Mouse (Mus musculus) gastrocnemius, postnatal 14 days (tissue): Measurements from ENCODE around the gene Ercc6l2. TPM values are rescaled to one million over a fixed set of nuclear protein-coding genes. Genes with fewer than 3 reads are reported as not detected.
"Not testable (repeated sequence)": the region's sequence is repeated elsewhere in the genome, so short reads cannot be mapped to it uniquely, and the experiment has no call there.

Source experiments
- DNase-seq: peaks from one replicate; pipeline ENCODE4 v3.0.0; 2021; ENCODE audit warnings: mixed read lengths
- intact Hi-C: fragments of 180-260 bp; cut with DNase I; formaldehyde crosslinking; loops from one replicate; pipeline ENCODE4 v1.15.1; 2025; ENCODE audit warnings: low total_unique reads
- total RNA-seq, 2 experiments: library from RNA; stranded (reverse); gene quantifications; 2 replicates each; pipeline ENCODE4 v1.2.3; 2021

The Ercc6l2 gene
- total RNA-seq, 2 experiments from 2014 or later = 11.1 to 11.3 TPM

DNA sequence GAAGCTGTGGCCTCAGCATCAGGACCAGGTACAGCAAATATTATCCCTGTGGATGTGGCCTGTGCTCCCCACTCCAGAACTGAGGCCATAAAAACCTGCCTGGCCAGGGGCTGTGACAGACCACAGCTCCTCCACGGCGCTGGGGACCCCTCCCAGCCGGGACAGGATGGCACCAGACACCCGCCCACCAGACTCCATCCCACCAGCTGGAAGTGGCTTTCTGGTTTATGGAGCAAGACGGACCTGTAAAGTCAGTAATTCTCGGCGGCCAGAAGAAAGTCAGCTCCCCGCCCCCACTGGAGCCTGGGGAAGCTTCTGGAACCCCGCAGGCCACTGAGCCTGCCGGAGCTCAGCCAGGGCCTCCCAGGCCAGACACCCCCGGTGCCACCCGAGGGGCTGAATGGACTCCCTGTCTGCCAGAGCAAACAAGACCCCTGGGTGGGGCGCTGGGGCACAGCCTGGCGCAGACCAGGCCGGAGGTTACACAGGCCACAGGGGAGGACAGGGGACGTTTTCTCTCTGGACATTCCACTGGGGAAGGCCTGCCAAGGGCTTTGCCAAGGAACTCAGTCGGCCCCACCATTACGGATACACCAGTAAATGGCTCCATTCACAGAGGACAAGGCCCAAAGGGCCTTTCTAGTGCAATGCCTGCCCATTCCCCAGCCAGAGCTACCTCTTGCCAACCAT, 103.8 kb downstream of the Ercc6l2 start:
- intact Hi-C loops = no loop called here
- peak; percentile 26 for DNase-seq

- intact Hi-C loops, DNase-seq: not testable (repeated sequence)
Measured at GRCm38 (mm10) chr13:63924036-63924435, 109.0 kb downstream of the Ercc6l2 start.

DNA sequence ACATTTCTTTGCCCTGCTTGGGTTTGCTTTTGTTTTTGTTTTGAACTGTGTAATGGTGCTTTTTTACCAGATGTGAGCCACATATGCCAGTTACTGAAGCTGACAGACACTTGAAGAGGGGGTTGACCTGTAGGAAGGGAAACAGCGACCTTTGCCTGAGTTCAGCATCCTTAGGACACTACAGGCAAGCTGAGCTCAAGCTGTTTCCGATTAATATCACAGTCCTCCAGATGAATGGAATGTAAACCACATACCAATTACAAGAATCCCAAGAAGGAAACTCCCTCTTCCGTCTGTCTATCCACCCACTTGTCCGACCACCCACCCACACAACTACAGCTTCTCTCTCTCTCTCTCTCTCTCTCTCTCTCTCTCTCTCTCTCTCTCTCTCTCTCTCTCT, 112.3 kb downstream of the Ercc6l2 start:
- intact Hi-C loops = no loop called here
- no peak for DNase-seq

DNA sequence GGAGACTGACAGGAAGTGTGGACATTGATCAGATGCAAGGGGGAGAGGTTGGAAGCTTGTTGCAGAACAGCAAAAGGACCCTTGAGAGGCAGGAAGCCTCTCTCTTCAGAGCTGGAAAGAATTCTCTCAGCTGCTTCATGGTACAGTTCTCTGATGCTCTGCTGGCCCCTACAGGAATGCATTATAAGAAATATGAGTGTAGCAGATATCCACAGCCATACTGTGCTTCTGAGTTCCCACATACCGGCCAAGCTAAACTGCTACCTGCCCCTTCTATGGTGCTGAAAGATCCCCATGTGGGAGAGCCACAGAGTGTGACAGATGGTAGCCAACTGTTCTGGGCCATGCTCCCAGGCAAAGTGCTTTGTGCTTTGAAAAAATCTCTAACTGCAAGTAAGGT, 114.3 kb downstream of the Ercc6l2 start:
- intact Hi-C loops = no loop called here
- no peak for DNase-seq

- intact Hi-C loops = no loop called here
- DNase-seq = no peak
Measured at GRCm38 (mm10) chr13:63929917-63930515, 115.0 kb downstream of the Ercc6l2 start.

DNA sequence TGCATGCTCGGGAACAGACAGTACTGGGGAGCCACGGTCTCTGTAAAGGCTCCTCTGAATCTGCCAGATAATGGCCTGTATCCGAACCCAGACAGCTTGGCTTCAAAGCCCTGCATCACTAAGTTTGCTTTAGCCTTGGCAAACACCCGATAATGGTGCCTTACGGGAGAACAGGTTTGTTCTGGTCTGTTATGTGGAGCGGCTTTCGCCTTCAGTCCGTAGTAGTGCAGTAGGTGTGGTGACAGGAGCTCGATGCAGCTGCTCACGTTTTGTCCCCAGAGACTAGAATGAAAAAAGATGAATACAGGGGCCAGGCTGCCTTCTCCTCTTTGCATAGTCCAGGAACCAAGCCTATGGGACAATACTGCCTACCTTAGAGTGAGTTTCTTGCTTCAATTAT, 115.5 kb downstream of the Ercc6l2 start:
- DNase-seq = no peak
- intact Hi-C loops = no loop called here

DNA sequence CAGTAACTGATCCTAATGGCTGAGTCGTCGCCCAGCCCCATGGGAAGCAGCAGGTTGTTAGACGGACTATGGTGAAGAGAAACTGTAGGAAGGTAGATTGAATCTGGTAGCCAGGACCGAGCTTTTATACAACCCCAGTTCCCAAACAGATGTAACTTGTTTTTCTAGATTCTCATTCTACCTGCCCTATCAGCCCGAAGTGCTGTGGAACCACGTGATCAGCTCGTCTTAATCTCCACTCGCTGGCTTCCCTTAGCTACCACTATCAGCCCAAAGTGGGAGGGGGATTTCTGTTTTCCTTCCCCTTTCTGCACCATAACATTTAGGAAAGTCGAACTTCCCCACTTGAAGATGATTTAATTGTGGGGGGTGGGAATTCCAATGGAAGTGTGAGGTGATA, 121.3 kb downstream of the Ercc6l2 start:
- no peak for DNase-seq
- intact Hi-C loops = no loop called here

- DNase-seq = no peak
- intact Hi-C loops = no loop called here
Measured at GRCm38 (mm10) chr13:63940257-63940656, 125.2 kb downstream of the Ercc6l2 start.

DNA sequence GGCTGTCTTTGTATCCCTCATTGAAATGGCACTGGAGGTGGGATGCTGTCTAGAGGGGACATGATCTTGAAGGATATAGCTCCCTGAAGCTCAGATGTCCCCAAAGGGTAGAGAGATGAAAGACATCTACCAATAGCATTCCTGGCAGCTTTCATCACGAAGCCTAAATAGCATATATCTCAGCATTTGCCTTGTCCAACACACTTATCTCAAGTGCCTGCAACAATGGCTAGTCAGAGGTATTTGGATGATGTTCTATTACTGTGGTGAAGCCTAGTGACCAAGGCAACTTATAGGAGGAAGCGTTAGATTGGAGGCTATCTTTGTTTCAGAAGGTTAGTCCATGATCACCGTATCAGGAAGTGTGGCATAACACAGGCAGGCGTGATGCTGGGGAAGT, 126.1 kb downstream of the Ercc6l2 start:
- intact Hi-C loops = no loop called here

GRCm38 (mm10) chr13:63943605-63944004, 128.6 kb downstream of the Ercc6l2 start:
- no peak for DNase-seq
- intact Hi-C loops = no loop called here

More for the DNA sequence above, 126.1 kb downstream of the Ercc6l2 start:
- no peak for DNase-seq

GRCm38 (mm10) chr13:63944344-63945021, 129.4 kb downstream of the Ercc6l2 start:
- intact Hi-C loops = no loop called here

More at GRCm38 (mm10) chr13:63944344-63945021, 129.4 kb downstream of the Ercc6l2 start:
- DNase-seq = no peak

Other genes with a start within 250 kb of the Ercc6l2 start
- gene Ptch1, start 241.6 kb upstream of the Ercc6l2 start, total RNA-seq = 10 to 100 TPM; 10.3 to 15.2 TPM